Comparison of ENCODE assay signal across 14 mouse cellular contexts in the genomic region with DNA sequence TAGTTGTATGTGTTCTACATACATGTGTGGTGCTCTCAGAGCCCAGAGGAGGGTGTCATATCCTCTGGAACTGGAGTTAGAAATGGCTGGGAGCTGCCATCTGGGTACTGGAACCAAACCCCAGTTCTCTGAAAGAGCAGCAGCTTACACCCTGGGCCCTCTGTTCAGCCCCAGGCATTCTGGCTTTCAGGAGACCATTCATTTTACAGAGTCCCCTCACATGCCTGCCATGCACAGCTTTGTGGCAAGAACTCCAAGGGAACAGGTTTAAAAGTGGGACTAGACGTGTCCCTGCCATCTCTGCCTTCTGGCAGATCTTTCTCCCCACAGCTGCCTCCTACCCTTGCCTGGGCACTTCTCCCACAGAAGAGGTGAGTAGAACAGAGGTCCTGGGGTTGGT. TPM values are rescaled to one million over a fixed set of nuclear protein-coding genes. Genes with fewer than 3 reads are reported as not detected.
"Had no signal": no experiment of that assay in that cellular context is flagged by ENCODE, and none has a peak within 500 bp of the region (broad histone marks: within the 10 kb centered on the region; RNA-seq: fewer than 3 reads in every experiment).

No protein-coding gene starts in this region.

- H3K9ac ChIP-seq: limb, embryonic 15.5 days; midbrain, embryonic 15.5 days; neural tube, embryonic 12.5 days had no signal

- ATAC-seq: midbrain, embryonic 15.5 days had no signal

- H3K27ac ChIP-seq: limb, embryonic 15.5 days; macrophage; midbrain, embryonic 15.5 days; neural tube, embryonic 12.5 days had no signal

- DNase-seq: kidney, adult 8-10 months; layer of hippocampus, adult 9-11 months; layer of hippocampus, postnatal 36 days; lung, adult 2 months; retina, postnatal 1 day; thymus, adult 18-20 months had no signal

- H3K4me1 ChIP-seq: midbrain, embryonic 15.5 days; neural tube, embryonic 12.5 days had no signal

- H3K9me3 ChIP-seq: limb, embryonic 15.5 days; megakaryocyte, embryonic 14.5 days; midbrain, embryonic 15.5 days; neural tube, embryonic 12.5 days had no signal

- H3K4me3 ChIP-seq: limb, embryonic 15.5 days; midbrain, embryonic 15.5 days; neural tube, embryonic 12.5 days had no signal

- H3K4me2 ChIP-seq: limb, embryonic 15.5 days; midbrain, embryonic 11.5 days; midbrain, embryonic 15.5 days; neural tube, embryonic 12.5 days had no signal

- H3K27me3 ChIP-seq: limb, embryonic 15.5 days; megakaryocyte, embryonic 14.5 days; midbrain, embryonic 15.5 days; neural tube, embryonic 12.5 days had no signal

RNA-seq across cellular contexts. Expression of gene Hgfac, which starts 7.7 kb away (rescaled TPM):
- total RNA-seq: monocyte, adult 5-6 weeks; neutrophil, adult 5-6 weeks had no signal
- polyA plus RNA-seq: macrophage had no signal

RNA-seq across cellular contexts. Expression of gene Dok7, which starts 22.9 kb away (rescaled TPM):
- total RNA-seq: monocyte, adult 5-6 weeks; neutrophil, adult 5-6 weeks had no signal
